Mouse (Mus musculus) adrenal gland, postnatal 10 days (tissue): Measurements from ENCODE around the gene Nol9. TPM values are rescaled to one million over a fixed set of nuclear protein-coding genes. Genes with fewer than 3 reads are reported as not detected.

Experiments used
- DNase-seq: peaks from one replicate; pipeline ENCODE4 v3.0.0; 2021; ENCODE audit warnings: mixed read lengths
- long read RNA-seq, 2 experiments: library from polyadenylated mRNA; stranded (forward); transcript quantifications; one replicate each; pipeline ENCODE4 v2.0.0; 2021
- total RNA-seq, 2 experiments: library from RNA; stranded (reverse); gene quantifications; 2 replicates each; pipeline ENCODE4 v1.2.3; 2021

Gene Nol9
- total RNA-seq = 10 to 100 TPM; 20.1 to 20.3 TPM
- long read RNA-seq, experiment 1, partial matches to known transcripts = 11 of 18 reads
- long read RNA-seq, experiment 1, other reads (novel, unspliced or antisense) = 5 of 18 reads
- long read RNA-seq, experiment 2, transcript Nol9-201 (12 exons, 3,722 nt) = major isoform, 18 of 21 reads
- long read RNA-seq, experiment 2, partial matches to known transcripts = 1 of 21 reads
- long read RNA-seq, experiment 2, other reads (novel, unspliced or antisense) = 2 of 21 reads

- peak; percentile 97 for DNase-seq
Observed at GRCm38 (mm10) chr4:152038985-152039830, at the start of gene Nol9. Nol9 (plus strand) TSS chr4:152039321.

GRCm38 (mm10) chr4:151992091-151992490 lies 47.0 kb upstream of the Nol9 start:
- DNase-seq = no peak

GRCm38 (mm10) chr4:151993035-151993434 lies 46.1 kb upstream of the Nol9 start:
- DNase-seq = no peak

GRCm38 (mm10) chr4:151994228-151995171 lies 44.6 kb upstream of the Nol9 start:
- DNase-seq = peak; percentile 61

- no peak for DNase-seq
Observed at GRCm38 (mm10) chr4:151995371-151996172, 43.5 kb upstream of the Nol9 start.

- DNase-seq = peak; percentile 98
Observed at GRCm38 (mm10) chr4:151996173-151996950, 42.8 kb upstream of the Nol9 start, which contains the start of gene Phf13. Phf13 (minus strand) TSS chr4:151996258.

GRCm38 (mm10) chr4:151996951-151997222 lies 42.2 kb upstream of the Nol9 start:
- DNase-seq = no peak

- no peak for DNase-seq
Observed at GRCm38 (mm10) chr4:151997701-151998100, 41.4 kb upstream of the Nol9 start.

GRCm38 (mm10) chr4:151999481-151999880 lies 39.6 kb upstream of the Nol9 start:
- DNase-seq = no peak

GRCm38 (mm10) chr4:152000906-152001305 lies 38.2 kb upstream of the Nol9 start:
- DNase-seq = peak; percentile 32

GRCm38 (mm10) chr4:152001335-152001734 lies 37.8 kb upstream of the Nol9 start:
- DNase-seq = no peak

- DNase-seq = no peak
Observed at GRCm38 (mm10) chr4:152002063-152002462, 37.1 kb upstream of the Nol9 start.

GRCm38 (mm10) chr4:152006137-152006536 lies 33.0 kb upstream of the Nol9 start:
- DNase-seq = no peak

GRCm38 (mm10) chr4:152006812-152007211 lies 32.3 kb upstream of the Nol9 start:
- no peak for DNase-seq

GRCm38 (mm10) chr4:152007481-152008147 lies 31.5 kb upstream of the Nol9 start:
- no peak for DNase-seq

GRCm38 (mm10) chr4:152008148-152008500 lies 31.0 kb upstream of the Nol9 start:
- DNase-seq = peak; percentile 27

- peak; percentile 97 for DNase-seq
Observed at GRCm38 (mm10) chr4:152008622-152009075, 30.5 kb upstream of the Nol9 start, which contains the start of gene Klhl21. Klhl21 (plus strand) TSS chr4:152008803.

GRCm38 (mm10) chr4:152009076-152010051 lies 29.8 kb upstream of the Nol9 start:
- peak; percentile 77 for DNase-seq
